Mouse (Mus musculus): ENCODE measurements around the gene Prss36.

- no peak for TF ChIP-seq CTCF (IDR thresholded peaks at IDR 0.05; ENCODE audit: control insufficient read depth, insufficient read depth, low read length)
- TF ChIP-seq POLR2A (IDR thresholded peaks at IDR 0.05; ENCODE audit: borderline replicate concordance, control insufficient read depth, low read depth, low read length): no peak
These were observed 60.0 kb downstream of the Prss36 start for GRCm38 (mm10) chr7:127886551-127886950.
